Mouse (Mus musculus) bone marrow, adult 2 months (tissue): ENCODE measurements at regions not wholly inside any gene's neighbourhood (a gene's known extent, or its start where the extent isn't known, plus 50 kb on each side); places are given as distances from the start of the nearest gene placed in this dataset.

ENCODE experiments used
- CTCF ChIP-seq: fragments of 200-500 bp; IDR thresholded peaks from 2 replicates; pipeline ENCODE4 v1.5.1; 2011; ENCODE audit warnings: low read length, control low read depth; ENCODE audit not compliant: control insufficient read depth, insufficient read depth
- POLR2A ChIP-seq: fragments of 200-500 bp; IDR thresholded peaks from 2 replicates; pipeline ENCODE4 v1.6.1; 2011; ENCODE audit warnings: low read depth, mild to moderate bottlenecking, control low read depth, low read length, borderline replicate concordance; ENCODE audit not compliant: control insufficient read depth

GRCm38 (mm10) chr9:73380768-73381167, 267.5 kb downstream of the Rsl24d1 start:
- TF ChIP-seq POLR2A (no peak), CTCF (no peak)
